Mouse (Mus musculus) MEL (cell line): ENCODE results near the gene Npas3.

ENCODE experiments used
- CHD1 ChIP-seq: IDR thresholded peaks from 2 replicates; pipeline ENCODE4 v1.6.1; 2012; ENCODE audit warnings: low read depth, mild to moderate bottlenecking, inconsistent platforms, low read length, improper control_type of control experiment
- CTCF ChIP-seq, 3 experiments: IDR thresholded peaks in 2 of 3; conservative IDR thresholded peaks in 1 of 3; 2 replicates each; pipeline ENCODE4 v1.5.1; 2011 to 2012; ENCODE audit warnings: low read length in 3 of 3, low read depth in 2 of 3, mild to moderate bottlenecking in 2 of 3, improper control_type of control experiment in 1 of 3, inconsistent platforms in 1 of 3, mixed read lengths in 1 of 3, moderate library complexity in 1 of 3; ENCODE audit not compliant: control insufficient read depth in 1 of 3, insufficient read depth in 1 of 3, poor library complexity in 1 of 3, severe bottlenecking in 1 of 3
- E2F4 ChIP-seq: IDR thresholded peaks from 2 replicates; pipeline ENCODE4 v1.6.1; 2011; ENCODE audit warnings: low read depth, low read length, improper control_type of control experiment, borderline replicate concordance
- EP300 ChIP-seq, 2 experiments: IDR thresholded peaks; 2 replicates each; pipeline ENCODE4 v1.6.1; 2011; ENCODE audit warnings: improper control_type of control experiment in 2 of 2, low read length in 2 of 2, low read depth in 1 of 2, mild to moderate bottlenecking in 1 of 2
- MAZ ChIP-seq: IDR thresholded peaks from 2 replicates; pipeline ENCODE4 v1.6.1; 2012; ENCODE audit warnings: low read depth, mild to moderate bottlenecking, inconsistent platforms, low read length, improper control_type of control experiment
- POLR2AphosphoS5 ChIP-seq: IDR thresholded peaks from 2 replicates; pipeline ENCODE4 v1.6.1; 2012; ENCODE audit warnings: low read depth, borderline replicate concordance, mild to moderate bottlenecking, inconsistent platforms, low read length, moderate library complexity, mixed read lengths
- ZMIZ1 ChIP-seq: IDR thresholded peaks from 2 replicates; pipeline ENCODE4 v1.6.1; 2012; ENCODE audit warnings: low read depth, mild to moderate bottlenecking, inconsistent platforms, low read length, improper control_type of control experiment, moderate library complexity

GRCm38 (mm10) chr12:53970721-53971120 lies 722.2 kb downstream of the Npas3 start:
- TF ChIP-seq ZMIZ1 (no peak), CTCF (IDR thresholded peaks at IDR 0.05 in 2 of 3, conservative IDR thresholded peaks at IDR 0.05 in 1 of 3; ENCODE audit: control insufficient read depth in 1 of 3, insufficient read depth in 1 of 3, low read depth in 2 of 3, low read length in 3 of 3, poor library complexity in 1 of 3, severe bottlenecking in 1 of 3) (no peak), POLR2AphosphoS5 (no peak), EP300 (IDR thresholded peaks at IDR 0.05; ENCODE audit: low read depth in 1 of 2, low read length in 2 of 2) (no peak), E2F4 (no peak), CHD1 (no peak), MAZ (no peak)
